Mouse (Mus musculus): ENCODE results near the gene Stkld1. TPM values are rescaled to one million over a fixed set of nuclear protein-coding genes. Genes with fewer than 3 reads are reported as not detected.

The Stkld1 gene
- polyA plus RNA-seq, 1 experiment, result 0.19 TPM

- WGBS, result 79% methylated on average over 3 of the region's 3 CpGs
- Histone ChIP-seq H3K27me3 (ENCODE audit: control insufficient read depth, insufficient read depth, low read length) (no peaks in the 10 kb centered on the region), H3K36me3 (ENCODE audit: control insufficient read depth, insufficient read depth, low read length) (peaks cover 58% of the 10 kb centered on the region), H3K27ac (ENCODE audit: insufficient read depth, low read depth, low read length) (no peak overlapping the region), H3K4me3 (ENCODE audit: low read depth, low read length) (no peak overlapping the region), H3K4me1 (ENCODE audit: control insufficient read depth, insufficient read depth, insufficient read length, low read length) (peaks cover 23% of the 10 kb centered on the region)
- no peak for TF ChIP-seq CTCF (IDR thresholded peaks at IDR 0.05; ENCODE audit: extremely low read depth, insufficient read length, insufficient replicate concordance, low read depth, low read length)
- no peak for TF ChIP-seq POLR2A (IDR thresholded peaks at IDR 0.05; ENCODE audit: low read depth, low read length)
These were observed 14.2 kb upstream of the Stkld1 start for GRCm38 (mm10) chr2:26919684-26920083.

- TF ChIP-seq CTCF (IDR thresholded peaks at IDR 0.05; ENCODE audit: extremely low read depth, insufficient read length, insufficient replicate concordance, low read depth, low read length), result no peak
- no peak for TF ChIP-seq POLR2A (IDR thresholded peaks at IDR 0.05; ENCODE audit: low read depth, low read length)
- Histone ChIP-seq H3K4me1 (ENCODE audit: control insufficient read depth, insufficient read depth, insufficient read length, low read length) (peaks cover 23% of the 10 kb centered on the region), H3K36me3 (ENCODE audit: control insufficient read depth, insufficient read depth, low read length) (peaks cover 64% of the 10 kb centered on the region), H3K4me3 (ENCODE audit: low read depth, low read length) (no peak overlapping the region), H3K27ac (ENCODE audit: insufficient read depth, low read depth, low read length) (peak overlapping the region; percentile 58), H3K27me3 (ENCODE audit: control insufficient read depth, insufficient read depth, low read length) (no peaks in the 10 kb centered on the region)
- 71% methylated on average over 6 of the region's 6 CpGs for WGBS
These were observed 13.5 kb upstream of the Stkld1 start for GRCm38 (mm10) chr2:26920190-26920855.

- H3K36me3 ChIP-seq (ENCODE audit: control insufficient read depth, insufficient read depth, low read length), result peaks cover 77% of the 10 kb centered on the region
- TF ChIP-seq CTCF (IDR thresholded peaks at IDR 0.05; ENCODE audit: extremely low read depth, insufficient read length, insufficient replicate concordance, low read depth, low read length) (no peak), POLR2A (IDR thresholded peaks at IDR 0.05; ENCODE audit: low read depth, low read length) (no peak)
- peaks cover 22% of the 10 kb centered on the region for H3K4me1 ChIP-seq (ENCODE audit: control insufficient read depth, insufficient read depth, insufficient read length, low read length)
- H3K4me3 ChIP-seq (ENCODE audit: low read depth, low read length), result no peak overlapping the region
- 29% methylated on average over 9 of the region's 9 CpGs for WGBS
- no peaks in the 10 kb centered on the region for H3K27me3 ChIP-seq (ENCODE audit: control insufficient read depth, insufficient read depth, low read length)
- no peak overlapping the region for H3K27ac ChIP-seq (ENCODE audit: insufficient read depth, low read depth, low read length)
These were observed 12.1 kb upstream of the Stkld1 start for GRCm38 (mm10) chr2:26921784-26922183.

- peak overlapping the region; percentile 65; the same call in 1 of the 2 replicates for H3K27ac ChIP-seq (ENCODE audit: insufficient read depth, low read depth, low read length)
- peaks cover 58% of the 10 kb centered on the region for H3K36me3 ChIP-seq (ENCODE audit: control insufficient read depth, insufficient read depth, low read length)
- no peak for TF ChIP-seq POLR2A (IDR thresholded peaks at IDR 0.05; ENCODE audit: low read depth, low read length)
- no peak for TF ChIP-seq CTCF (IDR thresholded peaks at IDR 0.05; ENCODE audit: extremely low read depth, insufficient read length, insufficient replicate concordance, low read depth, low read length)
- H3K27me3 ChIP-seq (ENCODE audit: control insufficient read depth, insufficient read depth, low read length), result no peaks in the 10 kb centered on the region
- no peak overlapping the region for H3K4me3 ChIP-seq (ENCODE audit: low read depth, low read length)
- WGBS, result 62% methylated on average over 6 of the region's 6 CpGs
- H3K4me1 ChIP-seq (ENCODE audit: control insufficient read depth, insufficient read depth, insufficient read length, low read length), result peaks cover 16% of the 10 kb centered on the region; the same call in 1 of the 2 replicates
These were observed 5.9 kb upstream of the Stkld1 start for GRCm38 (mm10) chr2:26927745-26928476.

GRCm38 (mm10) chr2:26930390-26930789, 3.5 kb upstream of the Stkld1 start:
- Histone ChIP-seq H3K4me1 (ENCODE audit: control insufficient read depth, insufficient read depth, insufficient read length, low read length) (peaks cover 32% of the 10 kb centered on the region), H3K27ac (ENCODE audit: insufficient read depth, low read depth, low read length) (0 out of 2 replicates have a peak overlapping the region, but pooled peaks have one; percentile 0), H3K27me3 (ENCODE audit: control insufficient read depth, insufficient read depth, low read length) (no peaks in the 10 kb centered on the region), H3K36me3 (ENCODE audit: control insufficient read depth, insufficient read depth, low read length) (peaks cover 36% of the 10 kb centered on the region), H3K4me3 (ENCODE audit: low read depth, low read length) (peak overlapping the region; percentile 14; the same call in 1 of the 2 replicates)
- TF ChIP-seq POLR2A (IDR thresholded peaks at IDR 0.05; ENCODE audit: low read depth, low read length) (no peak), CTCF (IDR thresholded peaks at IDR 0.05; ENCODE audit: extremely low read depth, insufficient read length, insufficient replicate concordance, low read depth, low read length) (peak; percentile 37; the same call in 1 of the 2 replicates)
- WGBS, result 5% methylated on average over 1 of the region's 1 CpGs

GRCm38 (mm10) chr2:26932473-26933303, 1.2 kb upstream of the Stkld1 start:
- H3K4me3 ChIP-seq (ENCODE audit: low read depth, low read length), result peak overlapping the region; percentile 94
- H3K4me1 ChIP-seq (ENCODE audit: control insufficient read depth, insufficient read depth, insufficient read length, low read length), result peaks cover 35% of the 10 kb centered on the region
- peaks cover 19% of the 10 kb centered on the region for H3K36me3 ChIP-seq (ENCODE audit: control insufficient read depth, insufficient read depth, low read length)
- TF ChIP-seq POLR2A (IDR thresholded peaks at IDR 0.05; ENCODE audit: low read depth, low read length), result no peak
- TF ChIP-seq CTCF (IDR thresholded peaks at IDR 0.05; ENCODE audit: extremely low read depth, insufficient read length, insufficient replicate concordance, low read depth, low read length), result no peak
- H3K27ac ChIP-seq (ENCODE audit: insufficient read depth, low read depth, low read length), result peak overlapping the region; percentile 88
- under 1% methylated on average over 49 of the region's 49 CpGs for WGBS
- H3K27me3 ChIP-seq (ENCODE audit: control insufficient read depth, insufficient read depth, low read length), result no peaks in the 10 kb centered on the region

All from small intestine, adult 2 months (tissue).